Mouse (Mus musculus): ENCODE measurements around the gene Psmd13.

- TF ChIP-seq SMC3 (IDR thresholded peaks at IDR 0.05; ENCODE audit: low read depth, low read length) (peak; percentile 98), TCF12 (IDR thresholded peaks at IDR 0.05; ENCODE audit: low read depth, low read length) (no peak)
Observed at GRCm38 (mm10) chr7:140903212-140903611, 21.4 kb downstream of the Psmd13 start.
